Mouse (Mus musculus): ENCODE data around the gene Mlec.
"Not testable (repeated sequence)": the region's sequence is repeated elsewhere in the genome, so short reads cannot be mapped to it uniquely, and the experiment has no call there.

Mlec gene

DNA sequence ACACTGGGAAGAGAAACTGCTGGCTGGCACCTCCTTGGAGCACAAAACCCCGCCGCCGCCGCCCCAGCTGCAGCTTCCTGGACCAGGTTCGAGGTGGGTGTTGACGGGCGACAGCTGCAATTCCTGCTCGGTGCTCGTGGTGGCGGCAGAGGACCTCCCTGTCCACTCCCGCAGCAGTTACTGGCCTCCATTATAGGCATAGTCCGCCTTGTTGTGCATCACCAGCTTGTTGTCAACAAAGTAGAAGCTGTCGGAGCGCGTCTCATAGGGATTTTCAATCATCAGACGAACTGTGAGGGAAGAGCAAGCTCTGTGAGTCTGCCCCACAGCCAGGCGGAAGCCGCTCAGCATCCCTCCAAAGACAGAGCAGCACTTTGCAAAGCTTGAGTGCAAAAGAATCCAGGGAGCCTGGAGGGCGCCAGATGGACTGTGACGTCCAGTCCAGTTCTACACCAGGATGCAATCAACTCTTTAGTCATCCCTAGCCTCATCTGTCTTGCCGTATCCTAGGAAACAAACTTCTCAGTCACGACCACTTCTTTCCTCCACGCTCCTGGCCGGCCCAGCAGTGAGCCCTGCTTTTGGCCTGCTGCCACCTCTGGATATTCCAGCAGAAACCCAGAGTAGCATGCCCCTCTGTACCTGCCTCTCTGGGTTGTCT lies 32.6 kb downstream of the Mlec start:
- peak; percentile 81 for DNase-seq (ENCODE audit: low read depth, low spot score)

GRCm38 (mm10) chr5:115124690-115125089 lies 33.3 kb downstream of the Mlec start:
- no peak for DNase-seq (ENCODE audit: low read depth, low spot score)

DNA sequence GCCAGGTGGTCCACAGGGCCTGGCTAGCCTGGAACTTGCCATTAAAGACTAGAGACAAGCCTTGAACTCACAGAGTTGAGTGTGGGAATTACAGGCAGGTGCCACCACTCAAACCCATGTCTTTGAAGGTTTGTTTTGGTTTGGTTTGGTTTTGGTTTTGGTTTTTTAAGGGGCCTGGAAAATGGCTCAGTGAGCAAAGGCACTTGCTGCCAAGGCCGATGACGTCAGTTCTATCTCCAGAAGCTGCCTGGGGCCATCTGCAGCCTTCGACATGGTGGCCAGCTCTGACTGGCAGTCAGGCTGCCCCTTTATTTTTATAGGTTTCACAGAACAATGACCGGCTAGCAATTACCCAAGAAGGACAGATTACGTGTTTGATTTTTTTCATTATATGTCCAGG lies 37.0 kb downstream of the Mlec start:
- no peak for DNase-seq (ENCODE audit: low read depth, low spot score)

DNA sequence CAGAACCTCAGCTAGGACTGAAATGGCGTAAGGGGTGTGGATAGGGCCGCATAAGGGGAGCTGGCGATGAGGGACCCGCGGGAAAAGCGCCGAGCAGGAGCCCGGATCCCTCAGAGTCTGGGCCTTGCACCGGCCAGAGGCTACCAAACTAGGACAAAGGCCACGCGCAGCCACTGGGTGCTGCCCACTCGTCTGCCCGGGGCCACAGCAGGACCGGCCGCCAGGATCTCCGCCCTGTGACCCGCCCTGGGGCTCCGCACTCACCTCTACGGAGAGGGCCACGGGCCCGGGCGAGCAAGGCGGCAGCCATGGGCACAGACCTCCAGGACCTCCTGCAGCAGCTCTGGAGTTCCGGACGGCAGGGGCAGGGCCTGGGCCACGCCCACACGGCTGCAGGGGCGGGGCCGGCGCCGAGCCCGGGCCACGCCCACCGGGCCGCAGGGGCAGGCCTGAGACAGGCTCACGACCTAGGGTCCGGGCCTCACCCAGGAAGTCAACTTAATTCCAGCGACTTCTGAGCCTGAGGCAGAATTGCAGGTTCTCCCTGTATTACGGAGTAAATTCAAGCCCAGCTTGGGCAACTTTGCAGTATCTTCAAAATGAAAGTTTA lies 38.9 kb downstream of the Mlec start, which contains the start of gene Acads:
Gene Acads, minus strand, starts transcription at position 386 of the 610 bp plus-strand sequence.
- DNase-seq (ENCODE audit: low read depth, low spot score) = peak; percentile 84

DNA sequence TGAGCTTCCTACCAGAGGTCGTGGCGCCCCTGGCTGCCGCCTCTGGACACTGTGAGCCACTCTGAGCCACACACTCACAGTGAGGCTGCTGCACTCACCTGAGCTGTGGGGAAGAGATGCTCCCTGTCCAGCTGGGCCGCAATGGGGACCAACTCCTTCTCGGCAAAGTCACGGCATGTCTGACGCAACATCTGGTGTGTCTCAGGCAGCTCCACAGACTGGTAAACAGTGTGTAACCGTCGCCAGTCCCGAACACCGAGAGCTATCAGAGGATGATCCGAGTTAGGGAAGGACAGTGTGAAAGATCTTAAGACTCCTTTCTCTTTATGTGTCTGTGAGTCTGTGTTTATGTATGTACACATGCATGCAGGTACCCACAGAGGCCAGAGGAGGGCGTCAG lies 40.5 kb downstream of the Mlec start:
- DNase-seq (ENCODE audit: low read depth, low spot score) = no peak

- no peak for DNase-seq (ENCODE audit: low read depth, low spot score)
These were observed 41.6 kb downstream of the Mlec start for GRCm38 (mm10) chr5:115116426-115116825.

DNA sequence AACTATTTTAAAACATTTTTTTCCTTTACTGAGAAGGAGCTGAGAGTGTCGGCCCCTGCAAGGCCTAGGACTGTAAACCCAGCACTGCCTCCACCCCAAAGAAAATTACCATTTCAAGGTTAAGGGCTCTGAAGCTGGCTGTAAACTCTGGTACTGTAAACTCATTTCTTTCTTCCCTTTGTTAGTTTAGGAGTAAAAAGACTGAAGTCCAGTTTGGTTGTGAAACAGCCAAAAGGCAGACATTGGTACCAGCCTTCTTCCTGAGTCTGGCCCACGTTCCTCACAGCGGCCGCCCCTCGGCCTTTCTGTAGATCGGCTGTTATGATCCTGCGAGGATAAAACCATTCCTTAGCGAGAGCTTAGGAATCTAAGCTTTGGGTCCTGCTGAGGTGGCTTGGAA lies 43.5 kb downstream of the Mlec start:
- DNase-seq (ENCODE audit: low read depth, low spot score) = no peak

- DNase-seq (ENCODE audit: low read depth, low spot score) = no peak
These were observed 44.7 kb downstream of the Mlec start for GRCm38 (mm10) chr5:115113244-115113643.

DNA sequence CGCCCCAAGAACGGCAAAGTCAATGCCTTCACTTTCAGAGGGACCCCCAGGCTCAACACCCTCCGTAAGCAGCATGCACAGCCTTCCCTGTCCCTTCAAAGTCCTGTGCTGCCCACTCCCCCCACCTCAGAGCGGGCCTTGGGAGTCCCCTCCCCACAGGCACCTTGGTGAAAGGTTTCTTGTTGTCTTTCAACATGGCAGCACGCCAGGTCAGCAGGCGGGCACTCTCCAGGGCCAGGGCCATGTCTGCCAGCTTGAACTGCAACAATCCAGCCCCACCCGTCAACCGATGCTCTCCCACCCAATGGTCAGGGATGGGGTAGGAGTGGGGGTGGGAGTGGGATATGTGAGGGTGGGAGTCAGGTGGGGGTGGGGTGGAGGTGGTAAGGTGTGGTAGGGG lies 46.8 kb downstream of the Mlec start:
- no peak for DNase-seq (ENCODE audit: low read depth, low spot score)

DNA sequence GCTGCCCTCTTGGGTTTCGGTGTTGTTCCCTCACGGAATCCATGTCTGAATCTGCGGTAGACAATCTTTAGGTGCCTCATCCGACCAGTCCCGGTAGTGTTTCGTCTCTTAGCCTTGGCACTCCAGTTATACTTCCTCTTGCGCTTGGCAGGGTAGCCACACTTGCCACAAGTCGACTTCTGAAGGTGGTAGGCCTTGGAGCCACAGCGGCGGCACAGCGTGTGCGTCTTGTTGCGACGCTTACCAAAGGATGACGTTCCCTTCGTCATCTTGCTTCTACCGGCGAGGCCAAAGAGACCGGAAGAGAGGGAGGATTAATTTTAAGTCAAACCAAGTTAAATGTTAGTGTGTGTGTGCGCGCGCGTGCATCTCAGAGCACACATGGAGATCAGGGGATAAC lies 54.7 kb downstream of the Mlec start:
- DNase-seq (ENCODE audit: low read depth, low spot score) = not testable (repeated sequence)

DNA sequence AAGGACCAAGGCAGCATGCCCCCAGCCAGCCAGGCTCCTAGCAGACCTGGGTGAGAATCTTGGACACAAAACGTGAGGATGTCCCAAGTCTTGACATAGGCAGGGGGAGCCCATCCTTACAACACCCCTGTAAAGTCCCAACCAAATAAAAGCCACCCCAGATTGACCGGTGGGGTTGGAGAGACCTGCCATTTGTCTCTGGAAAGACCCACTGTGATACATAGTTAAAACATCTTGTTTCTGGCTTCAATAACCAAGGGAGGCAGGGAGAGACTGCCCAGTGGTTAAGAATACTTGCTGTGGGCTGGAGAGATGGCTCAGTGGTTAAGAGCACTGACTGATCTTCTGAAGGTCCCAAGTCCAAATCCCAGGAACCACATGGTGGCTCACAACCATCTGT lies 55.7 kb downstream of the Mlec start:
- DNase-seq (ENCODE audit: low read depth, low spot score) = no peak

- DNase-seq (ENCODE audit: low read depth, low spot score) = no peak
These were observed 57.5 kb downstream of the Mlec start for GRCm38 (mm10) chr5:115100473-115100872.

GRCm38 (mm10) chr5:115099991-115100390 lies 58.0 kb downstream of the Mlec start:
- DNase-seq (ENCODE audit: low read depth, low spot score) = no peak

DNA sequence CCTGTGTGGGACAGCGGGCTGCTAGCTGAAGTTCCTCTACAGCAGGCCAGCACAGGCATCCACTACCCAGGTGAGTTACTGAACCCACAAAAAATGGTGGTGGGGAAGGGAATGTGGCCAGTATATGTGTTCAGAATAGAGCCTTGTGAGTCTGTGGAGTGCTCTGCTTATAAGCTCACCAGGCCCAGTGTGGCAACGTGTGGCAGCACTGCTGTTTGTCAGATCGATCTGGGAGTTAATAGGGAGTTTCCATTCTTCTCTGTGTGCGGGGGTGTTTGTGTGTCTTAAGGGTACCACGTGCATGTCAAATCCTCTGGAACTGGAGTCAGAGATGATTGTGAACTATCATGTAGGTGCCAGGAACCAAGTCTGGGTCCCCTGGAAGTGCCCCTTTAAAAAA lies 58.4 kb downstream of the Mlec start:
- DNase-seq (ENCODE audit: low read depth, low spot score) = no peak

GRCm38 (mm10) chr5:115098195-115098594 lies 59.8 kb downstream of the Mlec start, which contains the start of gene Gm10401:
Gm10401 (minus strand) TSS chr5:115098295.
- DNase-seq (ENCODE audit: low read depth, low spot score) = no peak
